Mouse (Mus musculus) limb, embryonic 11.5 days (tissue): ENCODE measurements around the gene Pttg1. TPM values are rescaled to one million over a fixed set of nuclear protein-coding genes. Genes with fewer than 3 reads are reported as not detected.

Experiments used
- ATAC-seq: fragments of 200-750 bp; cut with Nextera tagmentation; 2 replicates; pipeline ENCODE4 v1.8.0; 2017; ENCODE audit warnings: low read depth; ENCODE audit not compliant: insufficient number of reproducible peaks, low FRiP score, low TSS enrichment
- DNase-seq: peaks from one replicate; pipeline ENCODE4 v3.0.0-alpha.2; 2015; ENCODE audit warnings: low spot score
- H3K27ac ChIP-seq: fragments of 300-500 bp; sonication (generic); replicated peaks from 2 replicates; pipeline ENCODE4 v1.5.1; 2014; ENCODE audit warnings: low read depth, mild to moderate bottlenecking, low read length
- H3K27me3 ChIP-seq: fragments of 300-500 bp; sonication (generic); 2 replicates; pipeline ENCODE4 v1.6.1; 2014; ENCODE audit warnings: mild to moderate bottlenecking, low read length, mixed read lengths; ENCODE audit not compliant: control insufficient read depth, insufficient read depth
- H3K36me3 ChIP-seq: fragments of 300-500 bp; sonication (generic); 2 replicates; pipeline ENCODE4 v1.6.1; 2014; ENCODE audit warnings: mild to moderate bottlenecking, low read length, moderate library complexity, mixed read lengths; ENCODE audit not compliant: control insufficient read depth, insufficient read depth
- H3K4me1 ChIP-seq: fragments of 300-500 bp; sonication (generic); 2 replicates; pipeline ENCODE4 v1.6.1; 2014; ENCODE audit warnings: low read length, mixed read lengths; ENCODE audit not compliant: control insufficient read depth, insufficient read depth
- H3K4me2 ChIP-seq: fragments of 300-500 bp; sonication (generic); 2 replicates; pipeline ENCODE4 v1.6.1; 2014; ENCODE audit warnings: low read depth, mild to moderate bottlenecking, moderate library complexity; ENCODE audit not compliant: severe bottlenecking
- H3K4me3 ChIP-seq: fragments of 300-500 bp; sonication (generic); 2 replicates; pipeline ENCODE4 v1.5.1; 2014; ENCODE audit warnings: low read depth, low read length
- H3K9ac ChIP-seq: fragments of 300-500 bp; sonication (generic); 2 replicates; pipeline ENCODE4 v1.6.1; 2014; ENCODE audit warnings: mild to moderate bottlenecking, low read length
- H3K9me3 ChIP-seq: fragments of 300-500 bp; sonication (generic); 2 replicates; pipeline ENCODE4 v1.6.1; 2016; ENCODE audit warnings: low read length; ENCODE audit not compliant: control insufficient read depth
- WGBS: fragments of 180-500 bp; shearing (Covaris S2); extraction: QIAGEN DNeasy Blood & Tissue Kit; methylation state at CpG from one replicate; pipeline ENCODE4 v1.1.7; 2014; 5-methylcytosine and 5-hydroxymethylcytosine counted together
- polyA plus RNA-seq: library from polyadenylated mRNA; unstranded; fragments of >200 nt; fragmentation: Nextera tagmentation; extraction: Ambion mirVana; gene quantifications from 2 replicates; pipeline ENCODE4 v1.2.1, GENCODE M21; 2014

Gene Pttg1
- polyA plus RNA-seq, 1 experiment from 2014 or later: 100 TPM

GRCm38 (mm10) chr11:43396672-43397071 lies 29.4 kb downstream of the Pttg1 start:
- H3K36me3 ChIP-seq: no peaks in the 10 kb centered on the region
- ATAC-seq (no peak), DNase-seq (no peak)
- H3K4me2 ChIP-seq: no peak overlapping the region
- no peaks in the 10 kb centered on the region for H3K27me3 ChIP-seq
- no peak overlapping the region for H3K4me3 ChIP-seq
- H3K9me3 ChIP-seq: no peaks in the 10 kb centered on the region
- no peak overlapping the region for H3K27ac ChIP-seq
- 78% methylated on average over 7 of the region's 7 CpGs for WGBS
- H3K9ac ChIP-seq: no peak overlapping the region
- no peaks in the 10 kb centered on the region for H3K4me1 ChIP-seq

- Histone ChIP-seq H3K9ac (no peak overlapping the region), H3K4me1 (no peaks in the 10 kb centered on the region), H3K9me3 (no peaks in the 10 kb centered on the region), H3K27ac (no peak overlapping the region), H3K4me3 (no peak overlapping the region), H3K27me3 (no peaks in the 10 kb centered on the region), H3K4me2 (no peak overlapping the region), H3K36me3 (no peaks in the 10 kb centered on the region)
- DNase-seq (no peak), ATAC-seq (no peak)
- WGBS: 96% methylated on average over 4 of the region's 4 CpGs
Measured at GRCm38 (mm10) chr11:43396246-43396645, 29.8 kb downstream of the Pttg1 start.

GRCm38 (mm10) chr11:43395073-43395948 lies 30.7 kb downstream of the Pttg1 start:
- Histone ChIP-seq H3K4me3 (no peak overlapping the region), H3K4me1 (no peaks in the 10 kb centered on the region), H3K36me3 (no peaks in the 10 kb centered on the region), H3K4me2 (no peak overlapping the region), H3K9ac (no peak overlapping the region), H3K27ac (no peak overlapping the region), H3K27me3 (no peaks in the 10 kb centered on the region), H3K9me3 (no peaks in the 10 kb centered on the region)
- 87% methylated on average over 14 of the region's 14 CpGs for WGBS
- no peak for DNase-seq
- ATAC-seq: no peak

GRCm38 (mm10) chr11:43393325-43393724 lies 32.7 kb downstream of the Pttg1 start:
- no peak overlapping the region for H3K9ac ChIP-seq
- no peak for DNase-seq
- H3K36me3 ChIP-seq: no peaks in the 10 kb centered on the region
- H3K4me3 ChIP-seq: no peak overlapping the region
- no peaks in the 10 kb centered on the region for H3K4me1 ChIP-seq
- no peak overlapping the region for H3K27ac ChIP-seq
- 88% methylated on average over 4 of the region's 4 CpGs for WGBS
- H3K9me3 ChIP-seq: no peaks in the 10 kb centered on the region
- no peak overlapping the region for H3K4me2 ChIP-seq
- no peaks in the 10 kb centered on the region for H3K27me3 ChIP-seq
- ATAC-seq: no peak

- Histone ChIP-seq H3K4me3 (no peak overlapping the region), H3K27ac (no peak overlapping the region), H3K9ac (no peak overlapping the region), H3K9me3 (no peaks in the 10 kb centered on the region), H3K4me2 (no peak overlapping the region), H3K4me1 (no peaks in the 10 kb centered on the region), H3K36me3 (no peaks in the 10 kb centered on the region), H3K27me3 (no peaks in the 10 kb centered on the region)
- WGBS: 44% methylated on average over 2 of the region's 2 CpGs
- DNase-seq (no peak), ATAC-seq (no peak)
Measured at GRCm38 (mm10) chr11:43392757-43393156, 33.3 kb downstream of the Pttg1 start.

- no peak for ATAC-seq
- Histone ChIP-seq H3K9ac (no peak overlapping the region), H3K4me3 (no peak overlapping the region), H3K27ac (no peak overlapping the region), H3K36me3 (no peaks in the 10 kb centered on the region), H3K4me1 (peaks cover 6% of the 10 kb centered on the region), H3K9me3 (no peaks in the 10 kb centered on the region), H3K27me3 (no peaks in the 10 kb centered on the region), H3K4me2 (no peak overlapping the region)
- 85% methylated on average over 7 of the region's 7 CpGs for WGBS
- DNase-seq: no peak
Measured at GRCm38 (mm10) chr11:43389118-43389517, 36.9 kb downstream of the Pttg1 start.

- ATAC-seq: no peak
- H3K4me3 ChIP-seq: no peak overlapping the region
- DNase-seq: no peak
- WGBS: 79% methylated on average over 21 of the region's 21 CpGs
- no peak overlapping the region for H3K4me2 ChIP-seq
- H3K36me3 ChIP-seq: no peaks in the 10 kb centered on the region
- H3K9ac ChIP-seq: no peak overlapping the region
- peaks cover 6% of the 10 kb centered on the region for H3K4me1 ChIP-seq
- H3K27me3 ChIP-seq: no peaks in the 10 kb centered on the region
- H3K9me3 ChIP-seq: no peaks in the 10 kb centered on the region
- no peak overlapping the region for H3K27ac ChIP-seq
Measured at GRCm38 (mm10) chr11:43388122-43389097, 37.6 kb downstream of the Pttg1 start.

GRCm38 (mm10) chr11:43387004-43387880 lies 38.8 kb downstream of the Pttg1 start:
- ATAC-seq (no peak), DNase-seq (no peak)
- WGBS: 84% methylated on average over 14 of the region's 14 CpGs
- Histone ChIP-seq H3K27ac (no peak overlapping the region), H3K27me3 (no peaks in the 10 kb centered on the region), H3K4me2 (no peak overlapping the region), H3K4me3 (no peak overlapping the region), H3K9me3 (no peaks in the 10 kb centered on the region), H3K36me3 (no peaks in the 10 kb centered on the region), H3K9ac (no peak overlapping the region), H3K4me1 (peaks cover 6% of the 10 kb centered on the region)
